Mouse (Mus musculus) G1E (cell line): ENCODE measurements around the gene Sema4a. TPM values are rescaled to one million over a fixed set of nuclear protein-coding genes. Genes with fewer than 3 reads are reported as not detected.

Experiments
- ATAC-seq: 2 replicates; pipeline ENCODE4 v1.8.0; 2016; ENCODE audit warnings: mild to moderate bottlenecking; ENCODE audit not compliant: insufficient number of reproducible peaks, poor library complexity, low FRiP score, severe bottlenecking; ENCODE audit errors: extremely low read depth
- DNase-seq: peaks from one replicate; pipeline ENCODE4 v3.0.0; 2012; ENCODE audit warnings: low spot score
- H3K27me3 ChIP-seq: 2 replicates; pipeline ENCODE4 v1.6.1; 2012; ENCODE audit warnings: mild to moderate bottlenecking, low read length, inconsistent platforms; ENCODE audit not compliant: insufficient read depth
- H3K36me3 ChIP-seq: replicated peaks from 2 replicates; pipeline ENCODE3; 2012; ENCODE audit warnings: mild to moderate bottlenecking, inconsistent platforms
- H3K4me1 ChIP-seq: 2 replicates; pipeline ENCODE4 v1.6.1; 2012; ENCODE audit warnings: low read depth, low read length, inconsistent platforms, mixed read lengths; ENCODE audit not compliant: insufficient read depth
- H3K4me3 ChIP-seq: 2 replicates; pipeline ENCODE4 v1.5.1; 2012; ENCODE audit warnings: low read depth, mild to moderate bottlenecking, inconsistent platforms, low read length, moderate library complexity, mixed read lengths
- H3K9me3 ChIP-seq: replicated peaks from 2 replicates; pipeline ENCODE4 v1.6.1; 2012; ENCODE audit warnings: inconsistent platforms
- CTCF ChIP-seq: IDR thresholded peaks from 2 replicates; pipeline ENCODE4 v1.5.1; 2012; ENCODE audit warnings: low read depth, low read length, inconsistent platforms, mixed read lengths
- GATA1 ChIP-seq: IDR thresholded peaks from 2 replicates; pipeline ENCODE4 v1.6.1; 2012; ENCODE audit warnings: borderline replicate concordance, low read length, inconsistent platforms, mixed read lengths
- GATA2 ChIP-seq: IDR thresholded peaks from 2 replicates; pipeline ENCODE4 v1.6.1; 2012; ENCODE audit warnings: low read depth, low read length, inconsistent platforms, borderline replicate concordance
- POLR2AphosphoS5 ChIP-seq: IDR thresholded peaks from 2 replicates; pipeline ENCODE4 v1.6.1; 2012; ENCODE audit warnings: low read depth, low read length, inconsistent platforms; ENCODE audit not compliant: insufficient replicate concordance
- TAL1 ChIP-seq: conservative IDR thresholded peaks from 2 replicates; pipeline ENCODE4 v1.6.1; 2012; ENCODE audit warnings: low read depth, low read length, inconsistent platforms, mixed read lengths
- polyA plus RNA-seq: library from polyadenylated mRNA; stranded (reverse); fragments of >175 nt; gene quantifications from 2 replicates; pipeline ENCODE4 v1.2.3, GENCODE M21; 2012
- total RNA-seq, 2 experiments: library from RNA; stranded (forward) in 1 of 2; stranded (reverse) in 1 of 2; fragments of 200-1000 nt in 1 of 2; fragments of >200 nt in 1 of 2; fragmentation: Nextera tagmentation in 1 of 2; gene quantifications; 2 replicates each; pipeline ENCODE4 v1.2.3; 2014 to 2017

Gene Sema4a
- total and polyA plus RNA-seq, 3 experiments = 0.66 to 1.3 (median 1.1) TPM

- H3K9me3 ChIP-seq = no peaks in the 10 kb centered on the region
- ATAC-seq = no peak
- peaks cover 60% of the 10 kb centered on the region for H3K36me3 ChIP-seq
- peaks cover 88% of the 10 kb centered on the region for H3K4me1 ChIP-seq
- DNase-seq = no peak
- no peaks in the 10 kb centered on the region for H3K27me3 ChIP-seq
- H3K4me3 ChIP-seq = no peak overlapping the region; the same call in 1 of the 2 replicates
- TF ChIP-seq POLR2AphosphoS5 (no peak), CTCF (no peak), GATA1 (no peak), GATA2 (no peak), TAL1 (no peak)
Observed at GRCm38 (mm10) chr3:88499580-88499979, 38.6 kb upstream of the Sema4a start.

DNA sequence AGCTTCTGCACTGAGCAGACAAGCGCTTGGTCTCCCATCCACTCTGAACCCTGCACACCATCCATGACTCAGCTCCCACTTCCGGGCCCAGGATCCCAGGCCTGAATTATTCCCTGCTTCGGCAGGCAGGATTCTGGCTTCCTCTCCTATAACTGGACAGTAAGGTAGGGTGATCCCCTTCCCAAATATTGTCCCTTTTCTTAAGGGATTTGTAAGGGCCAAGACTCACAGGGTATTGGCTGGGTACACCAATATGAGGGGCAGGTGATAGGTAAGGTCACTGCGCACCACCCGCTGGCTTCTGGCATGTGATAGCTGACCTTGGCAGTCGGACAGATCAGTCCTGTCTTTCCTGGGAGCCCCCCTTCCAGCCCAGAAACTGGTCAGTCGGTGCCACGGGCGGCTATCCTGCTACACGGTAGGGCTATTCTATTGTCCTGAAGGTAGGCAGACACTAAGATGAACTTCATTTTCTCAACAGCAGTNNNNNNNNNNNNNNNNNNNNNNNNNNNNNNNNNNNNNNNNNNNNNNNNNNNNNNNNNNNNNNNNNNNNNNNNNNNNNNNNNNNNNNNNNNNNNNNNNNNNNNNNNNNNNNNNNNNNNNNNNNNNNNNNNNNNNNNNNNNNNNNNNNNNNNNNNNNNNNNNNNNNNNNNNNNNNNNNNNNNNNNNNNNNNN is 34.9 kb upstream of the Sema4a start:
- no peak overlapping the region; the same call in 1 of the 2 replicates for H3K4me3 ChIP-seq
- H3K9me3 ChIP-seq = no peaks in the 10 kb centered on the region
- no peak for ATAC-seq
- peaks cover 85% of the 10 kb centered on the region for H3K4me1 ChIP-seq
- peaks cover 72% of the 10 kb centered on the region for H3K36me3 ChIP-seq
- no peaks in the 10 kb centered on the region for H3K27me3 ChIP-seq
- DNase-seq = no peak
- no peak for TF ChIP-seq TAL1
- TF ChIP-seq POLR2AphosphoS5 = no peak
- TF ChIP-seq GATA1 = no peak
- TF ChIP-seq GATA2 = no peak
- TF ChIP-seq CTCF = no peak

DNA sequence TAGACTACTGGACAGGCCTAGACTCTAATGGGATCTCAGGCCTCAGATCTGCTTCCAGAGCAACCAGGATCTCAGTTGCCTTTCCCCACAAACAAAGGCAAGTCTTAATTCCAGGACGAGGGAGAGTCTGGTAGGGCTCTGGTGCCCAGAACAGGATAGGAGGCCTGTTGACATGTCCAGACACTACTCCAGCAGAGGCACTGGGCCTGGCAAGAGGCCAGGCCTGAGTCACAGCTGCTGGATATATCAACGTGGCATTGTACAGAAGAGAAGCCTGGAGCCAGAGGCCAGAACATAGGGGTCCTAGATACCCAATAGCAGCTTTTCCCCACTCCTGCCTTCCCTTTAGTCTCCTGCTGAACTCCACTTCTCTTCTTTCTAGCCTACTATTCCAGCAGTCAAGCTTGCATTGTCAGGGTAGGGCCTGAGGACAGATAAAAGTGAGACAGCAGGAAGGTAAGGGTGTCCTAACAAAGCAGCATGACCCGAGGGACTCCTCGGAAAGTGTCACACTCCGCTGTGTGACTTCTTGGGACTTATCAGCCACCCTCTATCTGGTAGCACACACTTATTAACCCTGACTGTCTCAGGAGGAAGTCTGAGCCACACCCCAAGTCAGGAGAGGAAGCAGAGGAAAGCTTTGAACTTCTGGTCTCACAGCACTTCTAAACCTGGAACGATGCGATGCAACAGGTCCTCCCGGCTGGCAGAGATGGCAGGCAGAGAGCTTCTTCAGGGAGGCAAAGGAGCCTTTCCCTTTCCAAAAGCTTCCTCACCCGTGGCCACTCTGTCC is 34.0 kb upstream of the Sema4a start:
- peaks cover 85% of the 10 kb centered on the region for H3K4me1 ChIP-seq

GRCm38 (mm10) chr3:88493706-88494582 is 33.0 kb upstream of the Sema4a start:
- peaks cover 69% of the 10 kb centered on the region for H3K36me3 ChIP-seq
- TF ChIP-seq POLR2AphosphoS5 (no peak), GATA2 (no peak), GATA1 (no peak), TAL1 (no peak), CTCF (no peak)
- peaks cover 87% of the 10 kb centered on the region for H3K4me1 ChIP-seq
- ATAC-seq (no peak), DNase-seq (no peak)
- H3K27me3 ChIP-seq = no peaks in the 10 kb centered on the region
- H3K4me3 ChIP-seq = peak overlapping the region; percentile 30; the same call in 1 of the 2 replicates
- no peaks in the 10 kb centered on the region for H3K9me3 ChIP-seq

More for the DNA sequence above, 34.0 kb upstream of the Sema4a start:
- peak overlapping the region; percentile 51; the same call in 1 of the 2 replicates for H3K4me3 ChIP-seq
- peaks cover 71% of the 10 kb centered on the region for H3K36me3 ChIP-seq
- no peaks in the 10 kb centered on the region for H3K27me3 ChIP-seq
- H3K9me3 ChIP-seq = no peaks in the 10 kb centered on the region
- DNase-seq = no peak
- ATAC-seq = no peak
- TF ChIP-seq CTCF = no peak
- no peak for TF ChIP-seq GATA2
- TF ChIP-seq POLR2AphosphoS5 = no peak
- no peak for TF ChIP-seq TAL1
- TF ChIP-seq GATA1 = no peak

DNA sequence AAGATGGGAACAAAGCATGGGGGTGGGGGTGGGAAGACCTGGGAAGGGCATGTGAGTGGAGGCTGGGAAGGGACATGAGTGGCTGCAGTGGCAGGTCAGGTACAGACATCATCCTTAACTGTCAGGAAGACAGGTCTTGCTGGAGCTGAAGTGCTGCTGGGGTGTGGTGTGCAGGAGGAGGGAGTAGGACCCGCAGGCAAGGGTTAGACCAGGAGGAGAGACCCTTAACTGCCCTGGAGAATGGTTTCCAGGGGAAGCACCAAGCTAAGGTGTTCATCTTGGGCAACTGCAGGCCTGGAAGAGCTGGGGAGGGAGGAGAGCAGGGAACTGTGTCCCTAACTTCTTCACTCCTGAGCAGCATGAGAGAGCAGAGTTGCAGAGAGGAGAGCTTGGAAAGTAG is 26.4 kb upstream of the Sema4a start:
- Histone ChIP-seq H3K9me3 (no peaks in the 10 kb centered on the region), H3K27me3 (no peaks in the 10 kb centered on the region; the same call in 1 of the 2 replicates), H3K4me3 (no peak overlapping the region), H3K36me3 (peaks cover 83% of the 10 kb centered on the region), H3K4me1 (peaks cover 62% of the 10 kb centered on the region)
- no peak for TF ChIP-seq GATA2
- TF ChIP-seq GATA1 = no peak
- no peak for TF ChIP-seq TAL1
- no peak for TF ChIP-seq POLR2AphosphoS5
- no peak for TF ChIP-seq CTCF
- DNase-seq (no peak), ATAC-seq (no peak)

GRCm38 (mm10) chr3:88486887-88487286 is 25.9 kb upstream of the Sema4a start:
- no peaks in the 10 kb centered on the region for H3K9me3 ChIP-seq
- no peak for ATAC-seq
- H3K36me3 ChIP-seq = peaks cover 87% of the 10 kb centered on the region
- no peaks in the 10 kb centered on the region; the same call in 1 of the 2 replicates for H3K27me3 ChIP-seq
- TF ChIP-seq GATA1 = no peak
- TF ChIP-seq POLR2AphosphoS5 = no peak
- TF ChIP-seq CTCF = no peak
- no peak for TF ChIP-seq GATA2
- H3K4me3 ChIP-seq = no peak overlapping the region
- H3K4me1 ChIP-seq = peaks cover 65% of the 10 kb centered on the region
- DNase-seq = no peak
